Mouse (Mus musculus) heart, postnatal 0 days (tissue): ENCODE results near the gene Cacng5.

Source experiments
- CTCF ChIP-seq: IDR thresholded peaks from 2 replicates; pipeline ENCODE4 v1.5.1; 2016; ENCODE audit warnings: antibody characterized with exemption, control low read depth, low read depth
- EP300 ChIP-seq: IDR thresholded peaks from 2 replicates; pipeline ENCODE4 v1.6.1; 2016; ENCODE audit warnings: antibody characterized with exemption, low read depth

- TF ChIP-seq CTCF = no peak
- TF ChIP-seq EP300 = no peak
Measured at GRCm38 (mm10) chr11:107844175-107844574, 70.7 kb downstream of the Cacng5 start.
